Mouse (Mus musculus) macrophage (primary cell): ENCODE results near the gene Krtdap. TPM values are rescaled to one million over a fixed set of nuclear protein-coding genes. Genes with fewer than 3 reads are reported as not detected.

Experiments
- polyA plus RNA-seq: library from polyadenylated mRNA; stranded (reverse); fragments of 250-400 nt; gene quantifications from 3 replicates; pipeline ENCODE4 v1.2.4, GENCODE M21; 2018; ENCODE audit warnings: inconsistent platforms

Gene Krtdap
- polyA plus RNA-seq, 1 experiment from 2014 or later: not detected

Other genes starting within 250 kb of the Krtdap start
- 3.0 to 7.5 TPM (median 3.9 TPM) in 3 replicates for gene Hspb6, start 235.7 kb upstream of the Krtdap start, polyA plus RNA-seq
- 1.8 to 5.6 TPM (median 2.0 TPM) in 3 replicates for gene Proser3, start 235.6 kb upstream of the Krtdap start, polyA plus RNA-seq
- 18.0 to 27.7 TPM (median 25.4 TPM) in 3 replicates for gene Lin37, start 228.1 kb upstream of the Krtdap start, polyA plus RNA-seq
- 61.4 to 79.9 TPM (median 65.3 TPM) in 3 replicates for gene U2af1l4, start 224.6 kb upstream of the Krtdap start, polyA plus RNA-seq
- gene Gm49396, start 224.6 kb upstream of the Krtdap start, polyA plus RNA-seq: 0.69 to 3.4 TPM (median 0.84 TPM) in 3 replicates
- 123 to 220 TPM (median 157 TPM) in 3 replicates for gene Psenen, start 224.3 kb upstream of the Krtdap start, polyA plus RNA-seq
- 0.68 TPM in 1 of 3 replicates, not detected in the others for gene Igflr1, start 222.5 kb upstream of the Krtdap start, polyA plus RNA-seq
- 13.9 to 35.4 TPM (median 16.1 TPM) in 3 replicates for gene Kmt2b, start 199.2 kb upstream of the Krtdap start, polyA plus RNA-seq
- gene Zbtb32, start 189.0 kb upstream of the Krtdap start, polyA plus RNA-seq: 0.14 TPM in 1 of 3 replicates, not detected in the others
- gene Upk1a, start 175.0 kb upstream of the Krtdap start, polyA plus RNA-seq: 0.46 TPM in 1 of 3 replicates, not detected in the others
- 333 to 597 TPM (median 504 TPM) in 3 replicates for gene Cox6b1, start 161.7 kb upstream of the Krtdap start, polyA plus RNA-seq
- gene Etv2, start 152.0 kb upstream of the Krtdap start, polyA plus RNA-seq: not detected in 3 replicates
- 49.7 to 73.5 TPM (median 66.3 TPM) in 3 replicates for gene Rbm42, start 137.6 kb upstream of the Krtdap start, polyA plus RNA-seq
- 4.8 to 11.7 TPM (median 6.3 TPM) in 3 replicates for gene Haus5, start 122.9 kb upstream of the Krtdap start, polyA plus RNA-seq
- gene Pmis2, start 116.3 kb upstream of the Krtdap start, polyA plus RNA-seq: not detected in 3 replicates
- gene 2200002J24Rik, start 89.0 kb upstream of the Krtdap start, polyA plus RNA-seq: not detected in 3 replicates
- gene Atp4a, start 75.7 kb upstream of the Krtdap start, polyA plus RNA-seq: not detected in 3 replicates
- gene Tmem147, start 58.4 kb upstream of the Krtdap start, polyA plus RNA-seq: 24.1 to 98.6 TPM (median 72.6 TPM) in 3 replicates
- gene Gapdhs, start 44.2 kb upstream of the Krtdap start, polyA plus RNA-seq: not detected in 3 replicates
- 0.54 to 2.3 TPM (median 1.5 TPM) in 3 replicates for gene Sbsn, start 36.4 kb upstream of the Krtdap start, polyA plus RNA-seq
- 0.37 TPM in 1 of 3 replicates, not detected in the others for gene Dmkn, start 24.1 kb upstream of the Krtdap start, polyA plus RNA-seq
- 0.10 TPM in 1 of 3 replicates, not detected in the others for gene Ffar2, start 35.9 kb downstream of the Krtdap start, polyA plus RNA-seq
- gene Ffar3, start 68.3 kb downstream of the Krtdap start, polyA plus RNA-seq: not detected in 3 replicates
- not detected in 3 replicates for gene Ffar1, start 73.7 kb downstream of the Krtdap start, polyA plus RNA-seq
- gene Cd22, start 92.4 kb downstream of the Krtdap start, polyA plus RNA-seq: 15.6 to 31.6 TPM (median 22.5 TPM) in 3 replicates
- gene Mag, start 127.0 kb downstream of the Krtdap start, polyA plus RNA-seq: 0.43 to 1.9 TPM (median 0.78 TPM) in 3 replicates
- gene Hamp2, start 136.8 kb downstream of the Krtdap start, polyA plus RNA-seq: not detected in 3 replicates
- gene Hamp, start 156.1 kb downstream of the Krtdap start, polyA plus RNA-seq: not detected in 3 replicates
- gene Usf2, start 168.9 kb downstream of the Krtdap start, polyA plus RNA-seq: 95.7 to 263 TPM (median 152 TPM) in 3 replicates
- 0.29 to 2.2 TPM (median 0.38 TPM) in 3 replicates for gene Lsr, start 185.6 kb downstream of the Krtdap start, polyA plus RNA-seq
- gene Fam187b, start 185.9 kb downstream of the Krtdap start, polyA plus RNA-seq: 0.21 to 0.26 TPM in 2 of 3 replicates, not detected in the other